In genomic region chr9:69133696-69134095, GRCm38 (mm10) we compare ENCODE assay signal across 10 mouse cellular contexts.
DNase-seq lines count a peak whose midpoint lies in the region; ATAC-seq lines count a peak whose summit lies in the region.
"Had no signal": no experiment of that assay in that cellular context is flagged by ENCODE, and none has a peak within 500 bp of the region (broad histone marks: within the 10 kb centered on the region; RNA-seq: fewer than 3 reads in every experiment).

No protein-coding gene starts in this region.

- H3K9me3 ChIP-seq in kidney, embryonic 15.5 days (replicated peaks) = no peaks in the 10 kb centered on the region
- no peaks in the 10 kb centered on the region for H3K9me3 ChIP-seq in embryonic facial prominence, embryonic 10.5 days
- no peaks in the 10 kb centered on the region for H3K9me3 ChIP-seq in liver, embryonic 11.5 days (ENCODE audit: control insufficient read depth, low read length)

- no peaks in the 10 kb centered on the region for H3K36me3 ChIP-seq in kidney, embryonic 15.5 days
- H3K36me3 ChIP-seq in embryonic facial prominence, embryonic 10.5 days (replicated peaks) = no peaks in the 10 kb centered on the region
- H3K36me3 ChIP-seq in liver, embryonic 11.5 days (ENCODE audit: control insufficient read depth, insufficient read depth, low read length) = no peaks in the 10 kb centered on the region
- H3K36me3 ChIP-seq: G1E had no signal

- no peak overlapping the region for H3K9ac ChIP-seq in kidney, embryonic 15.5 days
- H3K9ac ChIP-seq in liver, embryonic 11.5 days (ENCODE audit: low read depth, low read length) = no peak overlapping the region

- peak overlapping the region; percentile 67 for H3K27ac ChIP-seq in kidney, embryonic 15.5 days
- peak overlapping the region; percentile 75 for H3K27ac ChIP-seq in embryonic facial prominence, embryonic 10.5 days (replicated peaks)
- no peak overlapping the region for H3K27ac ChIP-seq in liver, embryonic 11.5 days (ENCODE audit: low read depth, low read length)

- WGBS in kidney, embryonic 15.5 days = 22% methylated on average over 7 of the region's 7 CpGs
- 37% methylated on average over 7 of the region's 7 CpGs for WGBS in embryonic facial prominence, embryonic 10.5 days
- WGBS in liver, embryonic 11.5 days = 68% methylated on average over 7 of the region's 7 CpGs

- H3K4me3 ChIP-seq in kidney, embryonic 15.5 days (replicated peaks) = no peak overlapping the region
- no peak overlapping the region for H3K4me3 ChIP-seq in embryonic facial prominence, embryonic 10.5 days
- no peak overlapping the region for H3K4me3 ChIP-seq in liver, embryonic 11.5 days (ENCODE audit: low read depth, low read length)

- no peak for DNase-seq in kidney, adult 11 months
- DNase-seq in embryonic facial prominence, embryonic 10.5 days (ENCODE audit: low spot score) = peak; percentile 86
- peak; percentile 52 to 60 for DNase-seq in heart, postnatal 10 days
- peak; percentile 39 for DNase-seq in lung, postnatal 25 days (ENCODE audit: low spot score)
- no peak for DNase-seq in liver, embryonic 11.5 days (ENCODE audit: low spot score)
- no peak for DNase-seq in urinary bladder, postnatal 10 days (ENCODE audit: low spot score)

- H3K4me1 ChIP-seq in kidney, embryonic 15.5 days = peaks cover 19% of the 10 kb centered on the region
- H3K4me1 ChIP-seq in embryonic facial prominence, embryonic 10.5 days = peaks cover 30% of the 10 kb centered on the region
- peaks cover 4% of the 10 kb centered on the region; the same call in 1 of the 2 replicates for H3K4me1 ChIP-seq in liver, embryonic 11.5 days (replicated peaks; ENCODE audit: control insufficient read depth, insufficient read depth, low read length)

- ATAC-seq in kidney, embryonic 15.5 days (replicated peaks; ENCODE audit: low FRiP score) = 0 out of 2 replicates have a peak, but pooled peaks have one; percentile 18
- ATAC-seq in liver, embryonic 11.5 days (replicated peaks; ENCODE audit: low FRiP score) = no peak
- ATAC-seq in erythroblast, adult 5-6 weeks (replicated peaks; ENCODE audit: low FRiP score, poor library complexity, severe bottlenecking) = no peak
- ATAC-seq: midbrain, embryonic 16.5 days had no signal

- H3K4me2 ChIP-seq in kidney, embryonic 15.5 days = 0 out of 2 replicates have a peak overlapping the region, but pooled peaks have one; percentile 1
- H3K4me2 ChIP-seq in liver, embryonic 11.5 days = no peak overlapping the region

- intact Hi-C loops in heart, postnatal 10 days (cut with DNase I) = no loop called here

- no peaks in the 10 kb centered on the region for H3K27me3 ChIP-seq in kidney, embryonic 15.5 days
- H3K27me3 ChIP-seq in embryonic facial prominence, embryonic 10.5 days (replicated peaks; ENCODE audit: low read depth, poor library complexity, severe bottlenecking) = peaks cover 4% of the 10 kb centered on the region; the same call in 1 of the 2 replicates
- no peaks in the 10 kb centered on the region for H3K27me3 ChIP-seq in liver, embryonic 11.5 days (replicated peaks; ENCODE audit: control insufficient read depth, insufficient read depth, low read length)

Comparison
In these comparisons a context has a peak if more than half of its experiments do, and no peak if none do; other contexts are left out.
1. DNase-seq: peak in embryonic facial prominence, embryonic 10.5 days (single experiment), heart, postnatal 10 days (2 of 2) and lung, postnatal 25 days (single experiment); none in kidney, adult 11 months (single experiment), liver, embryonic 11.5 days (single experiment) and urinary bladder, postnatal 10 days (single experiment).